Mouse (Mus musculus) liver, postnatal 0 days (tissue): Measurements from ENCODE around the gene Tal1. TPM values are rescaled to one million over a fixed set of nuclear protein-coding genes. Genes with fewer than 3 reads are reported as not detected.

Experiments
- ATAC-seq: fragments of 200-750 bp; cut with Nextera tagmentation; 2 replicates; pipeline ENCODE4 v1.8.0; 2017; ENCODE audit warnings: mild to moderate bottlenecking, moderate library complexity
- DNase-seq: peaks from one replicate; pipeline ENCODE4 v3.0.0-alpha.2; 2016
- H3K27ac ChIP-seq: fragments of 300-500 bp; sonication (generic); 2 replicates; pipeline ENCODE4 v1.5.1; 2014; ENCODE audit warnings: antibody characterized with exemption, moderate library complexity, mild to moderate bottlenecking, low read depth
- H3K27me3 ChIP-seq: fragments of 300-500 bp; sonication (generic); 2 replicates; pipeline ENCODE4 v1.6.1; 2014; ENCODE audit warnings: low read length, control low read depth, mixed read lengths; ENCODE audit not compliant: insufficient read depth
- H3K36me3 ChIP-seq: fragments of 300-500 bp; sonication (generic); replicated peaks from 2 replicates; pipeline ENCODE4 v1.6.1; 2014; ENCODE audit warnings: mild to moderate bottlenecking, control low read depth, low read length, moderate library complexity, mixed read lengths; ENCODE audit not compliant: insufficient read depth
- H3K4me1 ChIP-seq: fragments of 300-500 bp; sonication (generic); 2 replicates; pipeline ENCODE4 v1.6.1; 2014; ENCODE audit warnings: antibody characterized with exemption, mild to moderate bottlenecking, control low read depth; ENCODE audit not compliant: insufficient read depth
- H3K4me2 ChIP-seq: fragments of 300-500 bp; sonication (generic); 2 replicates; pipeline ENCODE4 v1.6.1; 2014; ENCODE audit warnings: low read depth, mild to moderate bottlenecking, low read length, moderate library complexity, mixed read lengths
- H3K4me3 ChIP-seq: fragments of 300-500 bp; sonication (generic); 2 replicates; pipeline ENCODE4 v1.5.1; 2014; ENCODE audit warnings: low read depth, low read length
- H3K9ac ChIP-seq: fragments of 300-500 bp; sonication (generic); replicated peaks from 2 replicates; pipeline ENCODE4 v1.6.1; 2014; ENCODE audit warnings: mild to moderate bottlenecking, moderate library complexity
- H3K9me3 ChIP-seq: fragments of 300-500 bp; sonication (generic); 2 replicates; pipeline ENCODE4 v1.6.1; 2016; ENCODE audit warnings: mild to moderate bottlenecking, control low read depth, low read length, mixed read lengths
- CTCF ChIP-seq: sonication (generic); IDR thresholded peaks from 2 replicates; pipeline ENCODE4 v1.5.1; 2016; ENCODE audit warnings: antibody characterized with exemption, low read depth
- EP300 ChIP-seq: IDR thresholded peaks from 2 replicates; pipeline ENCODE4 v1.6.1; 2016; ENCODE audit warnings: antibody characterized with exemption, low read depth, mild to moderate bottlenecking
- WGBS: fragments of 180-500 bp; shearing (Covaris S2); extraction: QIAGEN DNeasy Blood & Tissue Kit; methylation state at CpG from one replicate; pipeline ENCODE4 v1.1.7; 2014; ENCODE audit not compliant: insufficient replicate concordance; 5-methylcytosine and 5-hydroxymethylcytosine counted together
- polyA plus RNA-seq: library from polyadenylated mRNA; unstranded; fragments of >200 nt; fragmentation: Nextera tagmentation; extraction: Ambion mirVana; gene quantifications from 2 replicates; pipeline ENCODE4 v1.2.1, GENCODE M21; 2015

Gene Tal1
- polyA plus RNA-seq, 1 experiment from 2014 or later, result 8.9 TPM

GRCm38 (mm10) chr4:115056921-115057673 is 871 bp downstream of the Tal1 start:
- H3K36me3 ChIP-seq, result no peaks in the 10 kb centered on the region
- peak overlapping the region; percentile 68 for H3K4me3 ChIP-seq
- peak overlapping the region; percentile 91 for H3K27ac ChIP-seq
- ATAC-seq (peak; percentile 53), DNase-seq (peak; percentile 67)
- H3K4me2 ChIP-seq, result peak overlapping the region; percentile 95
- peak overlapping the region; percentile 89 for H3K9ac ChIP-seq
- no peaks in the 10 kb centered on the region for H3K9me3 ChIP-seq
- peaks cover 44% of the 10 kb centered on the region for H3K27me3 ChIP-seq
- no peak for TF ChIP-seq CTCF
- no peak for TF ChIP-seq EP300
- peaks cover 27% of the 10 kb centered on the region for H3K4me1 ChIP-seq
- 1% methylated on average over 48 of the region's 48 CpGs for WGBS

- Histone ChIP-seq H3K4me1 (peaks cover 26% of the 10 kb centered on the region), H3K27ac (peak overlapping the region; percentile 91), H3K4me3 (peak overlapping the region; percentile 68), H3K27me3 (peaks cover 41% of the 10 kb centered on the region), H3K9me3 (no peaks in the 10 kb centered on the region), H3K4me2 (peak overlapping the region; percentile 95), H3K36me3 (no peaks in the 10 kb centered on the region), H3K9ac (peak overlapping the region; percentile 89)
- peak; percentile 6 for ATAC-seq
- 2% methylated on average over 33 of the region's 33 CpGs for WGBS
- no peak for DNase-seq
- TF ChIP-seq CTCF (no peak), EP300 (no peak)
Observed at GRCm38 (mm10) chr4:115057674-115058316, 1.6 kb downstream of the Tal1 start.

- Histone ChIP-seq H3K27me3 (peaks cover 42% of the 10 kb centered on the region), H3K4me2 (peak overlapping the region; percentile 95), H3K27ac (peak overlapping the region; percentile 91), H3K9me3 (no peaks in the 10 kb centered on the region), H3K9ac (peak overlapping the region; percentile 89), H3K4me1 (peaks cover 29% of the 10 kb centered on the region), H3K4me3 (peak overlapping the region; percentile 68), H3K36me3 (peaks cover under 1% of the 10 kb centered on the region)
- WGBS, result 2% methylated on average over 20 of the region's 20 CpGs
- ATAC-seq (no peak), DNase-seq (peak; percentile 41)
- no peak for TF ChIP-seq CTCF
- TF ChIP-seq EP300, result no peak
Observed at GRCm38 (mm10) chr4:115058317-115058761, 2.1 kb downstream of the Tal1 start.

GRCm38 (mm10) chr4:115058871-115059590 is 2.8 kb downstream of the Tal1 start:
- peak overlapping the region; percentile 89 for H3K9ac ChIP-seq
- ATAC-seq, result 0 out of 2 replicates have a peak, but pooled peaks have one; percentile 8
- no peaks in the 10 kb centered on the region for H3K9me3 ChIP-seq
- H3K36me3 ChIP-seq, result peaks cover 7% of the 10 kb centered on the region
- peak overlapping the region; percentile 95 for H3K4me2 ChIP-seq
- H3K4me3 ChIP-seq, result peak overlapping the region; percentile 68
- peak; percentile 65 for DNase-seq
- TF ChIP-seq EP300 (no peak), CTCF (no peak)
- H3K27ac ChIP-seq, result peak overlapping the region; percentile 91
- WGBS, result 9% methylated on average over 23 of the region's 23 CpGs
- peaks cover 36% of the 10 kb centered on the region for H3K4me1 ChIP-seq
- peaks cover 45% of the 10 kb centered on the region for H3K27me3 ChIP-seq

- Histone ChIP-seq H3K27ac (peak overlapping the region; percentile 91), H3K9ac (peak overlapping the region; percentile 89), H3K4me3 (peak overlapping the region; percentile 68), H3K9me3 (no peaks in the 10 kb centered on the region), H3K27me3 (peaks cover 49% of the 10 kb centered on the region), H3K4me2 (peak overlapping the region; percentile 95), H3K4me1 (peaks cover 35% of the 10 kb centered on the region), H3K36me3 (peaks cover 15% of the 10 kb centered on the region)
- no peak for ATAC-seq
- 19% methylated on average over 12 of the region's 12 CpGs for WGBS
- peak; percentile 42 for DNase-seq
- no peak for TF ChIP-seq CTCF
- TF ChIP-seq EP300, result no peak
Observed at GRCm38 (mm10) chr4:115059871-115060270, 3.6 kb downstream of the Tal1 start.

DNA sequence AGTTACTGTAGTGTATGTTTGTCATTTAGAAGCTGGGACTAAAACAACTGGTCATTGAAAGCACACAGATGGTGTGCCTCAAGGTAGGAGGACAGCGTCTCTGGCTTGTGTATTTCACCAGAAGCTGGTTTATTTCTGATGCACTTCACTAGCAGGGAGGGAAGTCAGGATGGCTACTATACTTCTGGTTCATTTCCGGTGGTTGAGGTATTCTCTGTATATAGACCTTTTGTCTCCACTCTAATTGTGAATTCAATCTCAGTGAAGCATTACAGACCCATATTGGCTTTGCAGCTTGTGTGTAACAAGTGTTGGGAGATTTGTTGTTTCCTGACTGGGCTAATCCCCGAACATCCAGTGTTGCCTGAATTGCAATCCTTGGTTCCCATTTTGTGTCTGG is 4.5 kb downstream of the Tal1 start:
- H3K4me2 ChIP-seq, result peak overlapping the region; percentile 95
- H3K4me3 ChIP-seq, result peak overlapping the region; percentile 68
- H3K9me3 ChIP-seq, result no peaks in the 10 kb centered on the region
- H3K9ac ChIP-seq, result peak overlapping the region; percentile 89
- peaks cover 52% of the 10 kb centered on the region for H3K27me3 ChIP-seq
- TF ChIP-seq CTCF (no peak), EP300 (no peak)
- DNase-seq, result no peak
- ATAC-seq, result no peak
- peaks cover 26% of the 10 kb centered on the region for H3K4me1 ChIP-seq
- H3K27ac ChIP-seq, result peak overlapping the region; percentile 91; the same call in 1 of the 2 replicates
- WGBS, result 23% methylated on average over 3 of the region's 3 CpGs
- H3K36me3 ChIP-seq, result peaks cover 24% of the 10 kb centered on the region
